Mouse (Mus musculus): ENCODE results near the gene Gramd1a. TPM values are rescaled to one million over a fixed set of nuclear protein-coding genes. Genes with fewer than 3 reads are reported as not detected.

Gramd1a gene
- polyA plus RNA-seq, 1 experiment from 2014 or later, result 83.2 TPM

- H3K36me3 ChIP-seq, result peaks cover 38% of the 10 kb centered on the region
- WGBS, result under 1% methylated on average over 43 of the region's 60 CpGs
- peak within 1 kb of the TSS; percentile 64 for H3K4me3 ChIP-seq
- H3K4me1 ChIP-seq, result peaks cover 13% of the 10 kb centered on the region
- no peak; the same call in 1 of the 2 replicates for ATAC-seq (ENCODE audit: low FRiP score, low read depth)
- H3K27me3 ChIP-seq, result peaks cover 54% of the 10 kb centered on the region
- no peak within 1 kb of the TSS for H3K27ac ChIP-seq
- peak within 1 kb of the TSS; percentile 74 for H3K9ac ChIP-seq
- H3K4me2 ChIP-seq (replicated peaks), result peak within 1 kb of the TSS; percentile 97
- H3K9me3 ChIP-seq, result no peaks in the 10 kb centered on the region
These were observed 28.6 kb downstream of the Gramd1a start, which contains the start of gene Scn1b for GRCm38 (mm10) chr7:31126851-31127724. TSS of gene Scn1b (minus strand) at chr7:31127003.

- peak overlapping the region; percentile 74 for H3K9ac ChIP-seq
- H3K9me3 ChIP-seq, result no peaks in the 10 kb centered on the region
- peaks cover 54% of the 10 kb centered on the region for H3K27me3 ChIP-seq
- H3K4me1 ChIP-seq, result peaks cover 13% of the 10 kb centered on the region
- 0 out of 2 replicates have a peak, but pooled peaks have one; percentile 17 for ATAC-seq (ENCODE audit: low FRiP score, low read depth)
- peak overlapping the region; percentile 97 for H3K4me2 ChIP-seq (replicated peaks)
- 1% methylated on average over 53 of the region's 53 CpGs for WGBS
- H3K4me3 ChIP-seq, result peak overlapping the region; percentile 64
- H3K36me3 ChIP-seq, result peaks cover 30% of the 10 kb centered on the region
- no peak overlapping the region for H3K27ac ChIP-seq
These were observed 29.4 kb downstream of the Gramd1a start for GRCm38 (mm10) chr7:31126211-31126751.

DNA sequence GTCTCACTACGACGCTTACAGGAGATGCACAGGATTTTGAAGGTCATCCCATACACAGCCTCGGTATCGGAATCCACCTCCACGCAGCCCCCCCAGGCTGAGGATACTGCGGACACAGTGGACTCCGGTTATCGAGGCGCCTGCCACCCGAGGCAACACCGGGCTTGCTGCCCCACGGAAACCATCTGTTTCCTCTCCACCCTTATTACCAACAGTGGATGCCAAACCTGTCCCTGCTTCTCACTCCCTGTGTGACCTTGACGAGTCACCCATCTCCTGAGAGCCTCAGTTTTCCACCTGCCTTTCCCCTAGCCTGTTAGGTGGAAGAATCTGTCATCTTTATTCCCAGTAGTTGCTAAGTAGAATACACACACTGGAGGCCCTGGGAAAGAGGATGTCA is 30.6 kb downstream of the Gramd1a start:
- Histone ChIP-seq H3K27me3 (peaks cover 54% of the 10 kb centered on the region), H3K4me3 (no peak overlapping the region), H3K36me3 (peaks cover 19% of the 10 kb centered on the region), H3K27ac (no peak overlapping the region), H3K4me1 (peaks cover 13% of the 10 kb centered on the region), H3K9ac (no peak overlapping the region), H3K9me3 (no peaks in the 10 kb centered on the region), H3K4me2 (replicated peaks) (no peak overlapping the region; the same call in 1 of the 2 replicates)
- no peak for ATAC-seq (ENCODE audit: low FRiP score, low read depth)
- 86% methylated on average over 13 of the region's 13 CpGs for WGBS

DNA sequence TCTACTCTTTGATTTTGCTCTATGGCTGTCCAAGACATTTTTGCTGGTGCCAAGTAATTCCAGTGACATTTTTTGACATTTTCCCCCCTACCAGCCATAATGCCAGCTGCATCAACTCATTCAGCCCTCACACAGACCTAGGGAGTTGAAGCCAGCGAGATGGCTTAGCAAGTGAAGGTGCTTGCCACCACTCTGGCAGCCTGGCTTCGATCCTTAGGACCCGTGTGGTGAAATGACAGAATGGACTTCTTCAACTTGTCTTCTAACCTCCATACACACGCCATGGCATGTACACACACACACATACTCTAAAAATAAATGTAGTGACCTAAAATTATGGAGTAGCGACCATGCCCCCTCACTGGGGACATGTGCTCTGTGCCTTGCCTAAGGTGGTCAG is 31.3 kb downstream of the Gramd1a start:
- Histone ChIP-seq H3K9me3 (no peaks in the 10 kb centered on the region), H3K4me3 (no peak overlapping the region), H3K36me3 (peaks cover 11% of the 10 kb centered on the region), H3K9ac (no peak overlapping the region), H3K27ac (no peak overlapping the region), H3K27me3 (peaks cover 54% of the 10 kb centered on the region), H3K4me2 (replicated peaks) (no peak overlapping the region), H3K4me1 (peaks cover 13% of the 10 kb centered on the region)
- WGBS, result 87% methylated on average over 5 of the region's 5 CpGs
- no peak for ATAC-seq (ENCODE audit: low FRiP score, low read depth)

GRCm38 (mm10) chr7:31123697-31124096 is 32.0 kb downstream of the Gramd1a start:
- WGBS, result 80% methylated on average over 3 of the region's 3 CpGs

GRCm38 (mm10) chr7:31122641-31123631 is 32.8 kb downstream of the Gramd1a start:
- H3K36me3 ChIP-seq, result no peaks in the 10 kb centered on the region
- 89% methylated on average over 16 of the region's 16 CpGs for WGBS
- H3K9me3 ChIP-seq, result no peaks in the 10 kb centered on the region
- H3K4me1 ChIP-seq, result peaks cover 8% of the 10 kb centered on the region
- no peak for ATAC-seq (ENCODE audit: low FRiP score, low read depth)
- no peak overlapping the region for H3K4me3 ChIP-seq
- H3K9ac ChIP-seq, result no peak overlapping the region
- H3K27me3 ChIP-seq, result peaks cover 42% of the 10 kb centered on the region
- no peak overlapping the region for H3K27ac ChIP-seq
- H3K4me2 ChIP-seq (replicated peaks), result no peak overlapping the region

More at GRCm38 (mm10) chr7:31123697-31124096, 32.0 kb downstream of the Gramd1a start:
- peaks cover 4% of the 10 kb centered on the region for H3K36me3 ChIP-seq
- no peak overlapping the region for H3K4me2 ChIP-seq (replicated peaks)
- peaks cover 13% of the 10 kb centered on the region for H3K4me1 ChIP-seq
- H3K9ac ChIP-seq, result no peak overlapping the region
- no peak overlapping the region for H3K4me3 ChIP-seq
- no peak for ATAC-seq (ENCODE audit: low FRiP score, low read depth)
- H3K27me3 ChIP-seq, result peaks cover 50% of the 10 kb centered on the region
- no peak overlapping the region for H3K27ac ChIP-seq
- no peaks in the 10 kb centered on the region for H3K9me3 ChIP-seq

DNA sequence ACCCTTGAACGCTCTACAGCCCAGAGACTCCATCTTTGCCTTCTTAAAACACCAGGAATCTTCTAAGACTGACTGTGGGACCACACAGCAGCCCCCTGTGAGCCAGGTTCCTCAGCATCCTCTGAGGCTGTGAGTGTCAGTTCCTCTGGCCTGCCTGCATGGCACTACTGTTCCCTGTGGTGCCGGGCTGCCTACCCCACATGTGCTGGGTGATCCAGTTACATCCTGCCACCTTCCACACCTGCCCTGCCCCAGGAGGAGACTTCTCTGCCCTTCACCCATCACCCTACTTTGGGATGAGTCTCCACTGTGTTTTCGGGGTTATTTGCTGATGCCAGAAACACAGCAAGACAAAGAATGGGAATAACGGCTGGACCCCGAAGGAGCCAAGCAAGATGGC is 36.1 kb downstream of the Gramd1a start:
- H3K36me3 ChIP-seq, result no peaks in the 10 kb centered on the region
- H3K4me1 ChIP-seq, result peaks cover 10% of the 10 kb centered on the region
- H3K4me2 ChIP-seq (replicated peaks), result no peak overlapping the region
- no peak for ATAC-seq (ENCODE audit: low FRiP score, low read depth)
- WGBS, result 78% methylated on average over 5 of the region's 5 CpGs
- no peak overlapping the region for H3K4me3 ChIP-seq
- no peak overlapping the region for H3K9ac ChIP-seq
- peaks cover 8% of the 10 kb centered on the region for H3K27me3 ChIP-seq
- H3K9me3 ChIP-seq, result no peaks in the 10 kb centered on the region
- no peak overlapping the region for H3K27ac ChIP-seq

DNA sequence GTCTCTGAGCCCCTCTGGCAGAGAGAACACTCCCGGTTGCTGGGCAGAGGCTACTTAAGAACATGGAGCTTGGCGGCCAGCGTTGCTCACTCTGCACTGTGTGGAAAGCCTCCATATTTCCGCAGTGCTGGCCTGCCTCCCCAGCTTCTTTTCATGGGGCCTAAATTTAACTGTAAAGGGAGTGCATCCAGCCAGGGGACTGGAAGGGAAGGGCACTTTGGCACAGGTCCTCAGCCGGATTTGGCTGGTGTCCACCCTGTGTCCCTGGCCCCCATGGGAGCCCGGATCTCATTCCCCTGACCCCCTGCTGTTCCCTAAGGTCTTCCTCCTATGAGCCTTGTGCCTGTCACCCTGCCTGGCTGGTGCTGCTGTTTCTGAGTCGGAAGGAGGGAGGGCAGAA is 37.2 kb downstream of the Gramd1a start:
- ATAC-seq (ENCODE audit: low FRiP score, low read depth), result no peak
- no peak overlapping the region for H3K27ac ChIP-seq
- no peaks in the 10 kb centered on the region for H3K9me3 ChIP-seq
- no peak overlapping the region for H3K9ac ChIP-seq
- H3K36me3 ChIP-seq, result no peaks in the 10 kb centered on the region
- peaks cover 10% of the 10 kb centered on the region for H3K4me1 ChIP-seq
- no peak overlapping the region for H3K4me3 ChIP-seq
- H3K4me2 ChIP-seq (replicated peaks), result no peak overlapping the region
- WGBS, result 80% methylated on average over 7 of the region's 7 CpGs
- H3K27me3 ChIP-seq, result no peaks in the 10 kb centered on the region

- no peaks in the 10 kb centered on the region for H3K36me3 ChIP-seq
- WGBS, result 85% methylated on average over 11 of the region's 11 CpGs
- H3K9ac ChIP-seq, result no peak overlapping the region
- no peak overlapping the region for H3K27ac ChIP-seq
- no peak overlapping the region for H3K4me3 ChIP-seq
- H3K9me3 ChIP-seq, result no peaks in the 10 kb centered on the region
- H3K4me2 ChIP-seq (replicated peaks), result no peak overlapping the region
- no peak for ATAC-seq (ENCODE audit: low FRiP score, low read depth)
- peaks cover 10% of the 10 kb centered on the region for H3K4me1 ChIP-seq
- no peaks in the 10 kb centered on the region for H3K27me3 ChIP-seq
These were observed 38.2 kb downstream of the Gramd1a start for GRCm38 (mm10) chr7:31117465-31117864.

DNA sequence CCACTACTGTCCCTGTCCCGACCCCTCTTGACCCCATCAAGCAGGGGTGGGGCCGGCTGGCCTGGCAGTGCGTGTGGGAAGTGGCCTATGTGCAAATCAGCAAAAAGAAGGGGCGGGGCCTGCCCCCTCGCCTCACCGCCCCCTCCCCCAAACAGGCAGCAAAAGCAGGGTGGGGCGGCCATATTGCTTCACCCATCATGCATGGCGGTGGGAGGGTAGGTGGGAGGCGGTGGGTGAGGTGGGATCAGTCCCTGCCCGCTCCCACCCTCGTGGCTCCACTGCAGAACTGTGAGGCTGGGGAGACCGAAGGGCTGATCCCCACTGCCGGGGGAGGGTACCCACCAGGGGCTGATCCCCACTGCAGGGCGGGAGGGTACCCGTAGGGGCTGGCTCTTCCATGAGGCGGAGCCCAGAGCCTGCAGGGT is 39.0 kb downstream of the Gramd1a start:
- Histone ChIP-seq H3K9me3 (no peaks in the 10 kb centered on the region), H3K27ac (no peak overlapping the region), H3K27me3 (no peaks in the 10 kb centered on the region), H3K4me1 (peaks cover 10% of the 10 kb centered on the region), H3K4me2 (replicated peaks) (no peak overlapping the region), H3K9ac (no peak overlapping the region), H3K4me3 (no peak overlapping the region), H3K36me3 (no peaks in the 10 kb centered on the region)
- WGBS, result 51% methylated on average over 16 of the region's 16 CpGs
- ATAC-seq (ENCODE audit: low FRiP score, low read depth), result no peak

DNA sequence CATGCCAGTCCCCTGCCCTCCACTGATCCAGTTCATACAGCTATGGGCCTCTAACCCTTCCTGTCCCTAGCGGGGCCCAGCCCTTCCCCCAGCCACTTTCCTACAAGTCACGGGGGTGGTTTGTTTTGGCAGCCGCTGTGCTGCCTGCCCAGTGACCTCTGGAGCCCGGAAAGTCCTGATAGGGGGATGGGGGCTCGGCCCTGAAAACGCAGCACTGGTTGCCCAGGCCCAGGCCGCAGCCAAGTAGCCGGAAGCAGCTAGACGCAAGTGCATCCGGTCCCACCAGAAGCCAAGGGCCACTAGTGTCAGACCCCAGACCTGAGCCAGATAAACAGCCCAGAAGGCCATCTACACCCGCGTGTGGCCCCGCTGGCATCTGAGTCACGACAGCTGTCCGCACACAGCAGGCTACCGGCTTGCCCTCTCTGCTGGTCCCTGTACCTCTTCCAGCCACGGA is 40.1 kb downstream of the Gramd1a start:
- Histone ChIP-seq H3K27ac (no peak overlapping the region), H3K4me3 (no peak overlapping the region; the same call in 1 of the 2 replicates), H3K27me3 (no peaks in the 10 kb centered on the region), H3K4me1 (peaks cover 10% of the 10 kb centered on the region), H3K4me2 (replicated peaks) (peak overlapping the region; percentile 45), H3K36me3 (no peaks in the 10 kb centered on the region), H3K9ac (no peak overlapping the region), H3K9me3 (no peaks in the 10 kb centered on the region)
- 0 out of 2 replicates have a peak, but pooled peaks have one; percentile 30 for ATAC-seq (ENCODE audit: low FRiP score, low read depth)
- WGBS, result 29% methylated on average over 17 of the region's 17 CpGs
